Mouse (Mus musculus): Measurements from ENCODE around the gene Rsl24d1.

- TF ChIP-seq JUND (IDR thresholded peaks at IDR 0.05; ENCODE audit: low read depth, low read length) (no peak), MEF2A (IDR thresholded peaks at IDR 0.05; ENCODE audit: extremely low read depth, insufficient replicate concordance, low read depth, low read length, poor library complexity, severe bottlenecking) (no peak), E2F4 (IDR thresholded peaks at IDR 0.05; ENCODE audit: borderline replicate concordance, low read depth, low read length) (no peak), CTCF (IDR thresholded peaks at IDR 0.05 in 2 of 3, conservative IDR thresholded peaks at IDR 0.05 in 1 of 3; ENCODE audit: control insufficient read depth in 1 of 3, insufficient read depth in 1 of 3, low read depth in 2 of 3, low read length in 3 of 3, poor library complexity in 1 of 3, severe bottlenecking in 1 of 3) (no peak), TCF12 (IDR thresholded peaks at IDR 0.05; ENCODE audit: low read depth, low read length) (no peak), MAFK (IDR thresholded peaks at IDR 0.05; ENCODE audit: borderline replicate concordance, low read depth, low read length) (no peak), POLR2A (IDR thresholded peaks at IDR 0.05; ENCODE audit: control insufficient read depth in 1 of 2, insufficient read depth in 1 of 2, low read depth in 1 of 2, low read length in 2 of 2, poor library complexity in 1 of 2) (no peak), RCOR1 (IDR thresholded peaks at IDR 0.05; ENCODE audit: low read depth, low read length) (no peak), TBP (IDR thresholded peaks at IDR 0.05; ENCODE audit: low read depth, low read length) (no peak), EP300 (IDR thresholded peaks at IDR 0.05; ENCODE audit: low read depth in 1 of 2, low read length in 2 of 2) (no peak)
Measured at GRCm38 (mm10) chr9:73087121-73087520, 26.1 kb upstream of the Rsl24d1 start.

All from MEL (cell line).